Mouse (Mus musculus) brain, embryonic 18.5 days (tissue): Measurements from ENCODE around the gene Slit3.

Source experiments
- DNase-seq: peaks from one replicate; pipeline ENCODE4 v3.0.0-alpha.2; 2012; ENCODE audit warnings: low read depth, low spot score

Gene Slit3

GRCm38 (mm10) chr11:35304216-35304975 lies 183.4 kb downstream of the Slit3 start:
- no peak for DNase-seq

- no peak for DNase-seq
Observed at GRCm38 (mm10) chr11:35305111-35305510, 184.1 kb downstream of the Slit3 start.

- DNase-seq, result no peak
Observed at GRCm38 (mm10) chr11:35305910-35306309, 184.9 kb downstream of the Slit3 start.

- no peak for DNase-seq
Observed at GRCm38 (mm10) chr11:35306922-35307321, 185.9 kb downstream of the Slit3 start.

GRCm38 (mm10) chr11:35307992-35308391 lies 187.0 kb downstream of the Slit3 start:
- DNase-seq, result no peak

- DNase-seq, result no peak
Observed at GRCm38 (mm10) chr11:35315449-35316028, 194.5 kb downstream of the Slit3 start.

- no peak for DNase-seq
Observed at GRCm38 (mm10) chr11:35317221-35317620, 196.2 kb downstream of the Slit3 start.

GRCm38 (mm10) chr11:35317775-35318432 lies 196.9 kb downstream of the Slit3 start:
- no peak for DNase-seq

GRCm38 (mm10) chr11:35318433-35319020 lies 197.5 kb downstream of the Slit3 start:
- DNase-seq, result no peak

GRCm38 (mm10) chr11:35320518-35320917 lies 199.5 kb downstream of the Slit3 start:
- no peak for DNase-seq

- no peak for DNase-seq
Observed at GRCm38 (mm10) chr11:35324397-35324796, 203.4 kb downstream of the Slit3 start.

- no peak for DNase-seq
Observed at GRCm38 (mm10) chr11:35325131-35325995, 204.3 kb downstream of the Slit3 start.

- no peak for DNase-seq
Observed at GRCm38 (mm10) chr11:35326346-35326745, 205.3 kb downstream of the Slit3 start.

- DNase-seq, result no peak
Observed at GRCm38 (mm10) chr11:35327899-35328298, 206.9 kb downstream of the Slit3 start.

GRCm38 (mm10) chr11:35331476-35331875 lies 210.5 kb downstream of the Slit3 start:
- no peak for DNase-seq

- no peak for DNase-seq
Observed at GRCm38 (mm10) chr11:35336558-35336957, 215.5 kb downstream of the Slit3 start.

GRCm38 (mm10) chr11:35337493-35337892 lies 216.5 kb downstream of the Slit3 start:
- no peak for DNase-seq

GRCm38 (mm10) chr11:35337927-35338819 lies 217.1 kb downstream of the Slit3 start:
- DNase-seq, result no peak

GRCm38 (mm10) chr11:35340752-35341151 lies 219.7 kb downstream of the Slit3 start:
- DNase-seq, result no peak

GRCm38 (mm10) chr11:35342486-35342885 lies 221.5 kb downstream of the Slit3 start:
- no peak for DNase-seq
